Mouse (Mus musculus) liver, embryonic 14.5 days (tissue): ENCODE results near the gene Zfp612. TPM values are rescaled to one million over a fixed set of nuclear protein-coding genes. Genes with fewer than 3 reads are reported as not detected.

ENCODE experiments used
- ATAC-seq: fragments of 200-750 bp; cut with Nextera tagmentation; 2 replicates; pipeline ENCODE4 v1.8.0; 2017; ENCODE audit warnings: moderate number of reproducible peaks, mild to moderate bottlenecking, moderate library complexity; ENCODE audit not compliant: insufficient read depth
- DNase-seq, 3 experiments: peaks; one replicate each; pipeline ENCODE4 v3.0.0-alpha.2; 2012 to 2013; ENCODE audit warnings: low read depth in 3 of 3, low spot score in 3 of 3
- H3K27ac ChIP-seq: fragments of 300-500 bp; sonication (generic); 2 replicates; pipeline ENCODE4 v1.5.1; 2014; ENCODE audit warnings: moderate library complexity, mild to moderate bottlenecking, control low read depth, inconsistent platforms
- H3K27me3 ChIP-seq: fragments of 300-500 bp; sonication (generic); 2 replicates; pipeline ENCODE4 v1.6.1; 2014; ENCODE audit warnings: mild to moderate bottlenecking, low read length, moderate library complexity; ENCODE audit not compliant: control insufficient read depth, insufficient read depth
- H3K36me3 ChIP-seq: fragments of 300-500 bp; sonication (generic); replicated peaks from 2 replicates; pipeline ENCODE4 v1.6.1; 2014; ENCODE audit warnings: low read depth; ENCODE audit not compliant: control insufficient read depth, insufficient read depth
- H3K4me1 ChIP-seq, 2 experiments: fragments of 200-500 bp in 1 of 2; fragments of 300-500 bp in 1 of 2; sonication (generic) in 1 of 2; replicated peaks; 2 replicates each; pipeline ENCODE4 v1.6.1; 2012 to 2014; ENCODE audit warnings: antibody characterized with exemption in 1 of 2, inconsistent platforms in 1 of 2, low read length in 1 of 2; ENCODE audit not compliant: control insufficient read depth in 2 of 2, insufficient read depth in 2 of 2
- H3K4me2 ChIP-seq: fragments of 300-500 bp; sonication (generic); 2 replicates; pipeline ENCODE4 v1.6.1; 2014; ENCODE audit warnings: low read depth, mild to moderate bottlenecking, control low read depth, moderate library complexity
- H3K4me3 ChIP-seq, 2 experiments: fragments of 200-500 bp in 1 of 2; fragments of 300-500 bp in 1 of 2; sonication (generic) in 1 of 2; 2 replicates each; pipeline ENCODE4 v1.5.1; 2012 to 2014; ENCODE audit warnings: low read depth in 2 of 2, low read length in 2 of 2, mild to moderate bottlenecking in 2 of 2, control low read depth in 1 of 2, inconsistent platforms in 1 of 2, moderate library complexity in 1 of 2; ENCODE audit not compliant: insufficient read depth in 1 of 2
- H3K9ac ChIP-seq: fragments of 300-500 bp; sonication (generic); replicated peaks from 2 replicates; pipeline ENCODE4 v1.6.1; 2014; ENCODE audit warnings: mild to moderate bottlenecking, control low read depth, moderate library complexity
- H3K9me3 ChIP-seq: fragments of 300-500 bp; sonication (generic); 2 replicates; pipeline ENCODE4 v1.6.1; 2016; ENCODE audit warnings: low read length, mixed read lengths; ENCODE audit not compliant: control insufficient read depth
- CTCF ChIP-seq: IDR thresholded peaks from 2 replicates; pipeline ENCODE4 v1.5.1; 2016; ENCODE audit warnings: antibody characterized with exemption, low read depth, control low read depth
- EP300 ChIP-seq: IDR thresholded peaks from 2 replicates; pipeline ENCODE4 v1.6.1; 2016; ENCODE audit warnings: antibody characterized with exemption, low read depth
- WGBS: fragments of 180-500 bp; shearing (Covaris S2); extraction: QIAGEN DNeasy Blood & Tissue Kit; methylation state at CpG from one replicate; pipeline ENCODE4 v1.1.7; 2014; ENCODE audit not compliant: insufficient replicate concordance; 5-methylcytosine and 5-hydroxymethylcytosine counted together
- polyA plus RNA-seq, 2 experiments: library from polyadenylated mRNA; depleted of rRNA in 1 of 2; stranded (reverse) in 1 of 2; unstranded in 1 of 2; fragments of >200 nt; fragmentation: Nextera tagmentation in 1 of 2; extraction: Ambion mirVana in 1 of 2; gene quantifications; 2 replicates each; pipeline versions ENCODE4 v1.2.1 to v1.2.3; 2012 to 2014

Zfp612 gene
- polyA plus RNA-seq, 2 experiments = 0.36 to 0.52 TPM

- Histone ChIP-seq H3K27me3 (no peaks in the 10 kb centered on the region), H3K4me2 (no peak within 1 kb of the TSS), H3K9me3 (no peaks in the 10 kb centered on the region; the same call in 1 of the 2 replicates), H3K36me3 (no peaks in the 10 kb centered on the region), H3K4me3 (no peak within 1 kb of the TSS), H3K9ac (no peak within 1 kb of the TSS), H3K4me1 (no peaks in the 10 kb centered on the region; a peak in 1 of 4 replicates), H3K27ac (no peak within 1 kb of the TSS)
- ATAC-seq = no peak
- 75% methylated on average over 5 of the region's 5 CpGs for WGBS
- TF ChIP-seq CTCF (no peak), EP300 (no peak)
- DNase-seq = no peak
Observed at GRCm38 (mm10) chr8:110039659-110040058, 39.9 kb upstream of the Zfp612 start, which contains the start of gene Chst4. Gene Chst4 (minus strand): TSS chr8:110039740.

GRCm38 (mm10) chr8:110040509-110040908 is 39.0 kb upstream of the Zfp612 start:
- no peak overlapping the region for H3K4me3 ChIP-seq
- no peaks in the 10 kb centered on the region for H3K36me3 ChIP-seq
- H3K27me3 ChIP-seq = no peaks in the 10 kb centered on the region
- 49% methylated on average over 4 of the region's 4 CpGs for WGBS
- ATAC-seq (no peak), DNase-seq (no peak)
- no peaks in the 10 kb centered on the region; the same call in 1 of the 2 replicates for H3K9me3 ChIP-seq
- H3K4me1 ChIP-seq = no peaks in the 10 kb centered on the region
- H3K4me2 ChIP-seq = no peak overlapping the region
- no peak overlapping the region for H3K9ac ChIP-seq
- no peak for TF ChIP-seq CTCF
- no peak for TF ChIP-seq EP300
- H3K27ac ChIP-seq = no peak overlapping the region

GRCm38 (mm10) chr8:110051208-110051607 is 28.3 kb upstream of the Zfp612 start:
- Histone ChIP-seq H3K4me1 (no peaks in the 10 kb centered on the region), H3K4me3 (no peak overlapping the region), H3K27me3 (no peaks in the 10 kb centered on the region), H3K9ac (no peak overlapping the region), H3K4me2 (no peak overlapping the region), H3K9me3 (no peaks in the 10 kb centered on the region), H3K36me3 (no peaks in the 10 kb centered on the region), H3K27ac (no peak overlapping the region)
- TF ChIP-seq EP300 (no peak), CTCF (no peak)
- WGBS = 58% methylated on average over 6 of the region's 6 CpGs
- no peak for ATAC-seq
- DNase-seq = no peak

GRCm38 (mm10) chr8:110058207-110058606 is 21.3 kb upstream of the Zfp612 start:
- WGBS = 63% methylated on average over 8 of the region's 8 CpGs
- ATAC-seq (no peak), DNase-seq (no peak)
- Histone ChIP-seq H3K36me3 (no peaks in the 10 kb centered on the region), H3K4me2 (no peak overlapping the region), H3K4me3 (no peak overlapping the region), H3K27ac (no peak overlapping the region), H3K9me3 (no peaks in the 10 kb centered on the region), H3K4me1 (no peaks in the 10 kb centered on the region), H3K27me3 (no peaks in the 10 kb centered on the region), H3K9ac (no peak overlapping the region)
- TF ChIP-seq EP300 (no peak), CTCF (no peak)

- TF ChIP-seq CTCF (no peak), EP300 (no peak)
- no peak overlapping the region for H3K4me3 ChIP-seq
- H3K9me3 ChIP-seq = no peaks in the 10 kb centered on the region
- no peaks in the 10 kb centered on the region for H3K36me3 ChIP-seq
- ATAC-seq (no peak), DNase-seq (no peak)
- H3K27me3 ChIP-seq = no peaks in the 10 kb centered on the region
- H3K9ac ChIP-seq = no peak overlapping the region
- WGBS = 53% methylated on average over 9 of the region's 9 CpGs
- no peak overlapping the region for H3K4me2 ChIP-seq
- no peaks in the 10 kb centered on the region for H3K4me1 ChIP-seq
- no peak overlapping the region for H3K27ac ChIP-seq
Observed at GRCm38 (mm10) chr8:110064161-110064560, 15.4 kb upstream of the Zfp612 start.
